Mouse (Mus musculus) stomach, postnatal 0 days (tissue): ENCODE data around the gene Vcp.

Experiments used
- CTCF ChIP-seq: IDR thresholded peaks from 2 replicates; pipeline ENCODE4 v1.5.1; 2016; ENCODE audit warnings: antibody characterized with exemption, low read depth, mild to moderate bottlenecking, moderate library complexity
- EP300 ChIP-seq: optimal IDR thresholded peaks from 2 replicates; pipeline ENCODE3; 2016; ENCODE audit warnings: antibody characterized with exemption

DNA sequence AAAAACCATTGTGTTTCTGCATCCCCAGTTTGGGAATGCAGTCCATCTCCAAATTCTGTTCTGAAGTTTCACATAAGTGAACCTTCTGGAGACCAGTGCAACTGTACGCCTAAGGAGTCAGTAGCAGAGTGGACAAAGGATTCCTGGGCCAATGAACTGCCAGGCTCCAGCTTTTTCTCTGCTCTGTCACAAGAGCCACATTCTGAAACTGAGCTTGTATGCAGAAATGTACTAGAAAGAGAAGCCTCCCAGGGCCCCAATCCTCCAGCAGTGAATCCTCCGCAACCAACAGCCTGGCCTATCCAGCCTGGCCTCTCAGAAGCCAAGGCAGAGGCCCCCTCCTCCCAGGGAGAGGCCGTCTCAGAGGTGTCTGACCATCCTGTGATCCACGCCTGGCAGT is 27.4 kb downstream of the Vcp start:
- no peak for TF ChIP-seq CTCF
- no peak for TF ChIP-seq EP300
